Mouse (Mus musculus) yolk sac, embryonic 10.5 days (tissue): ENCODE results near the gene Sept8.

ENCODE experiments used
- DNase-seq: peaks from one replicate; pipeline ENCODE4 v3.0.0-alpha.2; 2017; ENCODE audit warnings: low spot score

Sept8 gene

DNA sequence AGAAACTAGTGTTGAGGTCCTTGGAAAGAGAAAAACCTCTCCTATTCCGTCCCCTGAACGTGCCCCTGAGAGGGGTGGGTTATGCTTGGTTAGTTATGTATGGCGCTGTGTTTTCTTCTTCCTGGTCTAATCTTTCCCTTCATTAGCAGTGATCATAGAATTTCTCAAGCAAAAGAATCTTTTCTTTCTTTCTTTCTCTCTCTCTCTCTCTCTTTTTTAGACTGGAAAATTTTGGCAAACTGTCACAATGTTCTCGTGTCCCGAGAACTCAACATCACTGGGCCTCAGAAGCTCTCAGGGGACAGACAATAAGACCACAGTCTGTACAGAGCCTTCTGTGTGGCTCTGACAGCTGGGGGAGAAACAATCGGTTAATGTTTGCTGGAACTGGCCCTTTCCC, 23.6 kb upstream of the Sept8 start:
- DNase-seq: no peak

DNA sequence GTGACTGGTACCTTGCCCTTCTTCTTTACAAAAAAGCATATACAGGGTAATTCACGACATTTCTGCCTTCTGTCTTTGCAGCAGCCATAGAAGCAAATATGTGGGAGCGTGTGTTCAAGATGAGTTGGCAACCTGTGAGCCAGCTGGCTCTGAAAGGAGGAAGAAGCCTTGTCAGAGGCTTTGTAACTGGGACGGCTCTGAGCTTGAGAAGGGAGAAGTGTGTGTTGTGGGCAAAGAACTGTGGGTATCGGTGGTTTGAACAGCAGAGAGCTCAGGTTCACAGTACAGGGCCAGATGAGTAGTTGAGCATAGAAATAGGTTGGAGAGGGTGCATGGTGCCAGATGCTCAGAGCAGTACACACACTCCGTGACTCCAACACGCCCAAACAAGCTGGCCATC, 22.1 kb upstream of the Sept8 start:
- no peak for DNase-seq

DNA sequence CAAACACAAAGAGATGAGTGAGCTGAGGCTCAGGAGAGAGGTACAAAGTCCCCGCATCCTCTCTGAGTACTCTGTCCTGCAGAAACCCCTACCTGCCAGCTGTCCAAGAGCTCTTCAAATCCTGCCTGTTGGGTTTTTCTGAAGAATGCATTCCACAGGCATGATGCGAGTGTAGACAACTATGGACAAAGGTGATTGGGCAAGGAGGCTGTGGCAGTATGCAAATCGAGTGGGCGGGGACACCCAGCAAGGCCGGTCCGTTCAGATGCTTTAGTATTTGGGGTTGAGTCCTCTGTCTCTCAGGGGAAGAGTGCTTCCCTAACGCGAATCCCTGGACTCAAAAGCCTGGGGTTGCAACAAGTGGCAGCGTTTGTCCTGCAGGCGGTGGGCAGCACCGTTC, 18.5 kb upstream of the Sept8 start:
- peak; percentile 36 for DNase-seq

DNA sequence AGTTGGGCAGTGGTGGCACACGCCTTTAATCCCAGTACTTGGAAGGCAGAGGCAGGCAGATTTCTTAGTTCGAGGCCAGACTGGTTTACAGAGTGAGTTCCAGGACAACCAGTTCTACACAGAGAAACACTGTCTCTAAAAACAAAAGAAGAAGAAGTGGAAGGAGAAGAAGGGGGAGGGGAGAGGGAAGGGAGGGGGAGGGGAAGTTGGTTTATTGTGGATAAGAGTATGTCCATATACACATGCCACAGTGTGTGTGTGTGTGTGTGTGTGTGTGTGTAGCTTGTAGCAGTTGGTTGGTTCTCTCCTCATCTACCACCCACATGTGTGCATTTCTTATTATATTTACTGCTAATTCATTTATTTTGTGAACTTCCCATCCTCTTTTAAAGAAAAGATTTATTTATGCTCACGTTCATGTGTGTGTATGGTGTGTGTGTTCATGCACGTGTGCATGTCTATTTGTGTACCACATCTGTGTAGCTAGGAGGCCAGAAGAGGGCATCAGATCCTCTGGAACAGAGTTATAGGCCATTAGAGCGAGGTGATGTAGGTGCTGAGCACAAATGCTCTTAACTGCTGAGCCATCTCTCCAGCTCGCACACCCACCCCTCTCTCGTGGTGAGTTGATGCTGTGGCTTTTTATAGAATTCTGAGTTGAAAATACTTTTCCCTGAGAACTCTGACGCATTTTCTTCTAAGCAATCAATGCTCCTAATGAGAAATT, 16.9 kb upstream of the Sept8 start:
- no peak for DNase-seq

DNA sequence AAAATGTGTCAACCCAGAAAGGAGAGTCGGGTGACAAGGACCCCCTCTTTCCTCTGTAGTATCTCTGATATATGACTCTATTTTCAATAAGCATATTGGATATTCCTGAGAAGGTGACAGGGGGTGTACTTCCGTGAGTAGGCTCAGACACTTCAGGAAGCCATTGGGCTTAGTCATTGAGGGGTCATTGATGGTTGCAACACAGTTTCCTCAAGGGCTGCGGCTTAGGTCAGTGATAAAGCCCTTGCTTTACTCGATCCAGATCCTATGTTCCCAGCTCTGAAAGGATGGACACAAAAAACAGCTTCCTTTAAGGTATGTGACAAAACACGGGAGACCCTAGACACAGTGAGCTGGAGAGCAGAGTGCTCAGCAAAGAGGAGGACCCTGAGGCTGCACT, 15.3 kb upstream of the Sept8 start:
- DNase-seq: no peak

DNA sequence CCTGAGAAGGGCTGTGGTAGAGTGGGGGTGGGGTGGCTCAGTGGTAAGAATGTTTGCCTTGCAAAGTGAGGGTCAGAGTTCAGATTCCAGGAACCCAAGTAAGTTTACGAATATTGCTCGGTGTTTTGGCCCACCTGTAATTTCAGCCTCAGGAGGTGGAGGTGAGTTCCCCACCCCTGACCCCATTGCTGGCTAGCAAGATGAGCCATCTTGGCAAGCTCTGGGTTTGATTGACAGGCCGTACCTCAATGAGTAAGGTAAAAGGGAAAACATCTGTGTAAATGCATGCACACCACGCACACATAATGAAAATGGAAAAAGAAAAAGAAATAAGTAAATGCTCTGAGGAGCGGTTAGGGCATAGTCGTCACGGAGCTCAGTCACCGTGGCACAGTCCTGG, 14.7 kb upstream of the Sept8 start:
- DNase-seq: peak; percentile 84

DNA sequence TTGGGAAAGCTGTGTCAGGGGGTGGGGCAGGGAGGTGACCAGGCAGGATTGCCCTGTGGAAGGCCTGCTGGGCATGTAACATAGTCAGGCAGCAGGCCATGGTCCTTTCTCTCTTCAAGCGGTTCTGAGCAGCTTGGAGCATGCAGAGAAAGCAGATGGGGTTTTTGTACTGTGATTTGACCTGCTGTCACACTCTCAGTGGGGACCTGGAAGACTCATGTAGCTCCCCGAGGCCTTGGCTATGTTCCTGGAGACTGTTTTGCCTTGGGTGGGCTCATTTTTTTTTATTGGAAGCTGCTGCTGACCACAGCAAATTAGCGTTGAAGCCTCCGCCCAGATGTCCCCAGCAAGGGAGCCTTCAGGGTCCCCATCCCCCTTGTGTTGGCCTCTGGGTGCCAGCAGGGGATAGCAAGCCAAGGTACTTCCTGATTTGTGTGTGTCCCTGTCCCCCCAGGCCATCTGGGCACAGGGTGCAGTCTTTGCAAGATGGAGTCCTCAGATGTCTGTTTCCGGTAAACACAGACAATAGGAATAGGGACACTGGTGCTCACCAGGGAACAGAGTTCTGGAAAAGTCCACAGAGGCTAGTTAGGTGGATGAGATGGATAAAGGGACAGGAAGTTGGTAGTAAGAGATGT, 13.9 kb upstream of the Sept8 start:
- DNase-seq: no peak

DNA sequence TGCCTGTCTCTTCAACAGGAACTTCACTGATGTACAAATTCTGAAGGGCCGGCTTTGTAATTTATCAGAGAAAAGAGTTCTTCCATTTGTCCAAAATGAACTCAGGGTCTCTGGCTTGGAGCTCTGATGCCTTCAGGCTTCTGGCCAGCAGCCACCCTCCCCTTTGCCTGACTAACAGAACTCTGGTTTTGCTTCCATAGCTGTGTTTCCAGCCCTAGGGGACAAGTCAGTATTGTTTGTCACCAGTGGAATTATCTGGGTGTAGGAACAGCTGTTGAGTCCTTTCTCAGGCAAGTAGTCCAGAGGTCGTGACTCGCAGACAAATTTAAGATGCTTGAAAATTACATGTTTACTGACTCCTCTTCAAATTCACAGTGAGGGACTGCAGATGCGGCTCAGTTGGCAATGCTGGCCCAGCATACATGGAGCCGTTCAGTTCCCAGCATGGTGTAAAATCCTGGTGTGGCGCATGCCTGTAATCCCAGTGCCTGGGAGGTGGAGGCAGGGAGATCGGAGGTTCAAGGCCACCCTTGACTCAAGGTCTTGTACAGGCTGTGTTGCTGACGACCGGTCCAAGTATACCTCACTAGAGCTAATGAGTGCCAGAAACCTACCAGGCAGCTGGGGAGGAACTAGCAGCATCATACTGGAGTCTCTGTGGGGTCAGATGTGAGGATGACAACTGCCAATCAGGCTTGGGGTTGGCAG, 11.8 kb upstream of the Sept8 start:
- no peak for DNase-seq

DNA sequence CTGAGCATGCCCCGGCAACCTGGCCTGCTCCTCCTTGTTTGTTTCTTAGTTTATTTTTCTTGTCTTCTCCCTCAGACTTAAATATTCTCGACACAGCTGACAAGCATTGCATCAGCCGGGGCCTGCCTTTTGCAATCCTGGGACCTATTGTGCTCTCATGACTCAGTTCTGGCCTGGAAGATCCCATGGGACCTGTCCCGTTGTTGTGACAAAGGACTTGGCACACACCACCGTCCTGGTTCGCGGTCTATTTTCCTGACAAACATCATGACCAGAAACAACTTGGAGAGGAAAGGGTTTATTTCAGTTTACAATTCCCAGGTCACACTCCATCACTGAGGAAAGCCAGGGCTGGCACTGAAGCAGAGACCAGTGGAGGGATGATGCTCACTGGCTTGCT, 10.9 kb upstream of the Sept8 start:
- peak; percentile 64 for DNase-seq

DNA sequence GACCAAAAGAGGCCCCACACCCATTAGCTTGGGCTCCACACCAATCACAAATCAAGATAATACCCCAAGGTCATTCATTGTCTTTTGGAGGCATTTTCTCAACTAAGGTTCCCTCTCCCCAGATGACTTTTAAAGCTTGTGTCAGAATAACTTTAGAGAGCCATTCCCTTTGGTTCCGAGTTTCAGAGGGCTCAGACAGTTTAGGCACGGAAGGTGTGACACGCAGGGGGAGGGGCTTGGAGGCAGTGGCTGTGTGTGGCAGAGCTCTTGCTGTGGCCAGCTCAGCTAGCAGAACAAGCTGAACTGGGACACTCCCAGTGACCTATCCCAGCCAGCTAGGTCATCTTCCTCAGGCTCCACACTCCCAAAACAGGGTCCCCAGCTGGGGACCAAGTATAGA, 10.5 kb upstream of the Sept8 start:
- DNase-seq: no peak

DNA sequence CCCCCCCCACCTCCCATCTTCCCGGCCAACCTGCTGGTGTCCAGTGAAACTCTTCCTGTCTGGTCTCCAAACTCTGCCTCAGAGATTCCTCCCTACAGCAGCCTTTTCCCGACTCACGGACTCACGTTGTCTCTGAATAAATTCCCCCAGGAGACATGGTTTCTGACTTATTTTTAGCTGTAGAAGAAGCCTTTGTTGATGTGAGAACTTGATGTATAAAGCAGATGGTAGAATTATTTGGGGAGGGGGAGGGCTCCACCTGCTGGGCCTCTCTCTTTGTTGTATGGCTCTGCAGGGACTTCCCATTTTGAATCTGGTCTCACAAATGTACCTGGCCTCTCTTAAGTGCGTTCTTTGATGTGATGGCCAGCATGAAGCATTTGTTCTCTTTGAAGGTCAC, 8.7 kb upstream of the Sept8 start:
- DNase-seq: no peak

DNA sequence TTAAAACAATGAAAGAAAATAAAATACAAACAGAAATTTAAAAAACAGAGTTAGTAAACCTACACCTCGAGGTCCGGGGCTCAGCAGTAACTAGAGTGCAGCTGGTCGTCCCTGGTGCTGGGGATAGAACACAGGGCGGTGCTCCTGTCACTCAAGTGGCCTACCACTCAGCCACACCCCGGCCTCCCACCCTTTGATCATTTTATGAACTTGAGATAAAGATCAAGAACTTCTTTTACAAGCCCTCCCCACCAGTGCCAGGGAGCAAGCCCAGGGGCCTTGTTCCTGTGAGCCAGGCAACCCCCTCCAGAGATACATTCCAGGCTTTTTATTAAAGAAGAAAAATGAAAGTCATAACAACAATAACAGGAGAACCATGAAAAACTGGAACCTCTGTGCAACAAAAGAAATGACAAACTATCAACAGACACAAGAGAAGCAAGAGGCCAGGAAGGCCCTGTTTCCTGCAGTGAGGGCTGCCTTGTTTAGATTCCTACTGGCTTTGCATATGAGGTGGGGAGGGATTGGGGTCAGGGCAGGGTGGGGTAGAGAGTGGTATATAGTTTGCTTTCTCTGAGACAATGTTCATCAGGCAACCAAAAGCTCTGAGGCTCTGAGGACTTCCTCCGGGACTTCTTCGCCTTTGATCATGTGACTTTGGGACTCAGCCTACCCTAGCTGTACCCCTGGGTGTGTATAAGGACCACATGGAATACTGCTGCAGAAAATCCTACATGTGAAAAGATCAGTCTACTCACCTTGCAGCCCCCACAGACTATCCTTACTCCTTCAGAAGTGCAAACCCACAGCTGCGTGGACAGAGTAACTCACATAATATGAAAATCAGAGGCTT, 2.1 kb upstream of the Sept8 start:
- no peak for DNase-seq

DNA sequence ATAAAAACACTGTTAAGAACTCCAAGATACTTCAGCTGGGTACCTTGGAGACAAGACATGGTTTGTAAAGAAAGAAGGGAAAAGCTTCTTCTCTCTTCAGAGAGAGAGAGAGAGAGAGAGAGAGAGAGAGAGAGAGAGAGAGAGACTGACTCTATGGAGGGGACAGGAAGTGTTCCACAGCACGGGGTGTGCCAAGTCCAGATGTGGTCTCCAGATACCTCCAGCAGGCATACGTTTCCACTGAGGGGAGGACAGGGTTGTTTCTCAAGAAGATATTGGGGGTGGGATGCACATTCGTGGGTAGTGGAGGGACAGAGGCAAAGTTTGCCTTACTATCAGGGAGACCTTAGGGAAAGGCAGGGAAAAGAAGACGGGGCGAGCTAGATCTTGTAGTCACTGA, 298 bp upstream of the Sept8 start:
- no peak for DNase-seq

DNA sequence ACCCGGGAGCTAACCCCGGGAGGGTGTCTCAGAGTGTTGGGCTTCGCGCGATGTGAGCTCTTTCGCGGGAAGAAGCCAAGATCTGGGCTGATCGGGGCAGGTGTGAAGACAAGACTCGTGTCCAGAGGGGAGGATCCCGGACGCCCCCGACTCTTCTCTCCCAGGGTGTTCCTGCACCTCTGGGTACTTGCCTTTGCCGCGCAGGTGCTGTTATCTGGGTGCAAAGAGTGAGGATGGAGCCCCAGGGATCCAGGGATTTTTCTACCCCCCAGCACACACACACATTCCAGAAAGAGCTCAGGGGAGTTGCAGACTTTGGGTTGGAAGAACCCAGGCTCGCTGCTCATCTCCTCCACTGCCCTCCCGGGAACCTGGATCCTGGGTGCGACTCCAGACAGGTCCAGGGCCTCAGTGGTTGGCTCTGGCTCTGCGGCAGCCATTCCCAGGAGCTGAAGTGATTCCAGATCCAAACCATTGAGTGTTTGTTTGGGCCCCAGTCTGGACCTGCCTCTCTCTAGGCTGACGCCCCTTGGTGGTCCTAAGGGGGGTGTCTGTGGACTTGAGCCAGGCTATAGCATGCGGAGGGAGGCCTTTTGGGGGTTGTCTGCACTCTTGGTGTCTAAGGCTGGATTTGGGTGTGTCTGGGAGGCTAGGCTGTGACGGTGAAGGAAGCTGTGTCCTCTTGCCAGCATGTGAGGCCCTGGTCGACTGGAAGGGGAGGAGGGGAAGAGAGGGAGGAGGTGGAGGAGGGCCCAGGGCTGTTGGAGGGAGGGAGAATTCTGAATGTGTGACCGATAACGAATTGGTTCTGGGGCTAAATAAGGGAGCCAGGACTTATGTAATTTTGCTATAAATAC, 1.3 kb downstream of the Sept8 start:
- DNase-seq: peak; percentile 68

DNA sequence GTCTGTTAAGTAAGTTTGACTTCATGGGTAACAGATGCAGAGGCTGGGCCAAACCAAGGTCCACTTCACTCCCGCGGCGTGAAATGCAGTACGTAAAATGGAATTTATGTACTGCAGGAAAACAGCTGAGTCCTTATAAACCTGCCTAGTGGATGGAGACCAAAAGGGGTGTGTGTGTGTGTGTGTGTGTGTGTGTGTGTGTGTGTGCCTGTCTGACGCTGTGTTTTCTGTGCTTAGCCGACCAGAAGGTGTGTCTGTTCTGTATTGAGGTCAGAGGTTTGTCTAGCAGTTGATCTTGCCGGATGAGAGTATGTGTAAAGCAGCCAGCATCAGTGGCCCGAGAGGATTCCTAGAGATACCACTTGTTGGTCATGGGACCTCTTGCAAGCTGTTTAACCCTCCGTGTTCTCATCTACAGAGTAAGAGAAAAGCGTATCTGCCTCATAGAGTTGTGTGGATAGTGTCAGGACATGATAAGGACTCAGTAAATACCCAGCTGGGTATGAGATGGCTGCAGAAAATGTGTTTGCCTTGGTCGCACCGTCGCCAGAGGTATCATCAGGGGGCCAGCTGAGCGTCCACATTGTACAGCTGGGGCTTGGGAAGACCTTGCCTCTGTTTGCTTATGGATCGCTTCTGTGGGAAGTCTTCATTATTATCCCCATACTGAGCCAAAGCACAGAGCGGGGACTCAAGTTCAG, 2.2 kb downstream of the Sept8 start:
- DNase-seq: no peak

DNA sequence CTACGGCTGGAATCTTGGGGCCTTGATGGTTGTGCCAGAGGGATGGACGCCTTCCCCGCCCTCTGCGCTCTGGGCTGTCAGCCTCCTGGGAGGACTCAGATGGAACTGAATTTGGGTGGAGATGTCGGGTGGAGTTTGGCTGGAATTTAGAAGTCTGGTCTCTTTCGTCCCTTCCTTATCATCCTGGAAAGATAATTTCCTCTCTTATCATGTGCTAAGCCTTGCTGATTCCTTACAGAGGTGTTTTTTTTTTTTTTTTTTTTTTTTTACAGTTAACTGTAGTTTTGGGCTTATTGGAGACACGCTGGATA, 2.7 kb downstream of the Sept8 start:
- DNase-seq: no peak

DNA sequence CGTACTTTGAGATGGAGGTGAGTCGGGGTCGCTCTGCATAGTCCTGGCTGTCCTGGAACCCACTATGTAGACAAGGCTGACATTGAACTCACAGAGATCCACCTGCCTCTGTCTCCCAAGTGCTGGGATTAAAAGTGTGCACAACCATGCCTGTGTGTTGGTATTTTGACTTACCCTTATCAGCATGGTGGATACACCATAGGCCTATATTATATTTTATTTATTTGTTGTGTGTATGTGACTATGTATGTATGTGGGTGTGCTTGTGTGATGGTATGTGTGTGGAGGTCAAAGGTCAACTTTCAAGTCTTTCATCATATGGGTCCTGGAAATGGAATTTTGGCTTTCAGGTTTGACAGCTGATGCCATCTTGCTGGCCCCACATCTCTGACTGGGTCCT, 3.3 kb downstream of the Sept8 start:
- no peak for DNase-seq

DNA sequence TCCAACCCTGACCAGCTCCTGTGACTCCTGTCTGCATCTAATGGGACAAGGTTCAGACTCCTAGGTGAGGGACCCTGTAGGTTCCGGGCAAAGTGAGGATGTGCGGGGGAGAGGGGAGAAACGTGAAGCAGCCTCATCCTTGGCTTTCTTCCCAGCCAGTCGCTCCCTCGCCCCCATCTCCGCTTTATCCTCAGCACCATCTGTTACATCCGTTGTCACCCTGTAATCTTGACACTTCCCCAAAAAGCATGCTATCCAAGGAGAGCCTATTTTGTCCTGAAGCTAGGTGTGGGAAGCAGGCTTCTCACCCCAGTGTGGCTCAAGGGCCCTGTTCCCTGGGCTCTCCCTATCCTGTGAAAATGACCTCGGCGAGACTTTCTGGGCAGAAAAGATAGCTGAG, 3.9 kb downstream of the Sept8 start:
- no peak for DNase-seq

DNA sequence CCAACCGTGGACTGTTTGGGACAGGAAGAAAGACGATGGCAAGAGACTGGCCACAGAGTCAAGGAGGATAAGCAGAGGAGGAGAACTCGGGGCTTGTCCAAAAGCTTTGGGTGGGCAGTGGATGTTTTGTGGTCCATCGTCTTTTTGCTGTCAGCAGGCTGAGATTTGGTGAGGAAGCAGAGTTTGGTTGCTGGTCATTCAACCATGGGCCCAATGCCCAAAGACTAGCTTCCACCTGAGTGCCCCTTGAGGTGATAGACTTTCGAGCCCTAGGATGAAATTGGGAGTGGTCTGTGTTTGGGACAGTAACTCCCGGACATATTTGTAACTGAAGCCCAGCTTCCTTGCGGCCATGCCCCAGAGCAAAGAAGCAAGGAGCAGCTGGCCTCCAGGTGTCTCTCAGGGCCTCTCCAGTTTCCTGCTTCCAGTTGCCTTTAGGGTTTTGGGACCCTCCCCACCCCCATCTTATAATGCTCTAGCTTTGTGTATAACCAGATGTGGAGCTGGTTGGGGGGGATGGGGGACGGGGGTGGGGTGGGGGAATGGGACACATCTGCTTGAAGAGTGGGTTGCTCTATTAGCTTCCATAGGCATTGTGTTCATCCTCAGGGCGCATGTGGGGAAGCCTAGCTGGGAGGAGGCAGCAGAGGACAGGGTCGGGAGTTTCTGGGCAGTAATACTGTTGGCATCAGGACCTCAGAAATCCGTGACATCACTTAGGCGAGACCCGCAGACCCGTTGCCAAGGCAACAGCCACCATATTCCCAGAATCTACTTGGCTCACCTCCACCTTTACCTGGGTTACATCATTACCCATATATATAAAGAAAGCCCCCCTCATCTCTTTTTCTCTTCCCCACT, 4.7 kb downstream of the Sept8 start:
- no peak for DNase-seq

DNA sequence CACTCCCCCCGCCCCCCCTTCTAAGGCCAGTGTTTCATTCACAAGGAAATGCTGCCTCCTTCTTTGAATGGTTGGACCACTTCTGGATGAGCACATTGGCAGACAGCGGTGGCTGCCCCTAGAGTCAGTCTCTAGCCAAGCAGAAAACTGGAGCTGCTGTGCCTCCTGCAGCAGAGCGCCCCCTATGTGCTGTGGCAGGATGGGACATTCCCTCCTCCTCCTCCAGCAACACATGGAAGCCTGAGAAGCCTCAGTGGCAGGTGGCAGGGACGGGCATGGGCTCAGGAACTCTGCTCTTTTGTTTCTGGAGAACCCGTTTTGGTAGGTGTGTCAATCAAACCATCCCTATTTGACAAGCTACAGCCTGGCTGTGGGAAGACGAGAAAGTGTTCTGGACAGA, 5.8 kb downstream of the Sept8 start:
- no peak for DNase-seq
